Mouse (Mus musculus) embryonic facial prominence, embryonic 11.5 days (tissue): ENCODE data around the gene Hoxb7. TPM values are rescaled to one million over a fixed set of nuclear protein-coding genes. Genes with fewer than 3 reads are reported as not detected.

Experiments
- ATAC-seq: fragments of 200-750 bp; cut with Nextera tagmentation; replicated peaks from 2 replicates; pipeline ENCODE4 v1.8.0; 2017; ENCODE audit warnings: low read depth; ENCODE audit not compliant: insufficient number of reproducible peaks, low FRiP score, low TSS enrichment
- DNase-seq: peaks from one replicate; pipeline ENCODE4 v3.0.0-alpha.2; 2015; ENCODE audit warnings: low spot score
- H3K27ac ChIP-seq: fragments of 300-500 bp; sonication (generic); replicated peaks from 2 replicates; pipeline ENCODE4 v1.5.1; 2014; ENCODE audit warnings: mild to moderate bottlenecking, low read depth, low read length, control low read depth
- H3K27me3 ChIP-seq: fragments of 300-500 bp; sonication (generic); 2 replicates; pipeline ENCODE4 v1.6.1; 2014; ENCODE audit warnings: mild to moderate bottlenecking, low read length, moderate library complexity, mixed read lengths; ENCODE audit not compliant: control insufficient read depth, insufficient read depth
- H3K36me3 ChIP-seq: fragments of 300-500 bp; sonication (generic); replicated peaks from 2 replicates; pipeline ENCODE4 v1.6.1; 2014; ENCODE audit warnings: low read depth, mild to moderate bottlenecking, low read length, moderate library complexity, mixed read lengths; ENCODE audit not compliant: control insufficient read depth, insufficient read depth
- H3K4me1 ChIP-seq: fragments of 300-500 bp; sonication (generic); 2 replicates; pipeline ENCODE4 v1.6.1; 2014; ENCODE audit warnings: low read length, mixed read lengths; ENCODE audit not compliant: control insufficient read depth, insufficient read depth
- H3K4me2 ChIP-seq: fragments of 300-500 bp; sonication (generic); 2 replicates; pipeline ENCODE4 v1.6.1; 2014; ENCODE audit warnings: low read depth, mild to moderate bottlenecking, control low read depth, low read length, moderate library complexity
- H3K4me3 ChIP-seq: fragments of 300-500 bp; sonication (generic); 2 replicates; pipeline ENCODE4 v1.5.1; 2014; ENCODE audit warnings: low read depth, low read length, control low read depth
- H3K9ac ChIP-seq: fragments of 300-500 bp; sonication (generic); replicated peaks from 2 replicates; pipeline ENCODE4 v1.6.1; 2014; ENCODE audit warnings: mild to moderate bottlenecking, control low read depth, low read length
- H3K9me3 ChIP-seq: fragments of 300-500 bp; sonication (generic); replicated peaks from 2 replicates; pipeline ENCODE4 v1.6.1; 2016; ENCODE audit warnings: mild to moderate bottlenecking, low read length, inconsistent platforms, mixed read lengths; ENCODE audit not compliant: control insufficient read depth
- WGBS: fragments of 180-500 bp; shearing (Covaris S2); extraction: QIAGEN DNeasy Blood & Tissue Kit; methylation state at CpG from one replicate; pipeline ENCODE4 v1.1.7; 2014; 5-methylcytosine and 5-hydroxymethylcytosine counted together
- polyA plus RNA-seq: library from polyadenylated mRNA; unstranded; fragments of >200 nt; fragmentation: Nextera tagmentation; extraction: Ambion mirVana; gene quantifications from 2 replicates; pipeline ENCODE4 v1.2.1, GENCODE M21; 2014

The Hoxb7 gene
- polyA plus RNA-seq, 1 experiment from 2014 or later: 0.15 TPM

GRCm38 (mm10) chr11:96316696-96317607 is 30.5 kb downstream of the Hoxb7 start:
- H3K27ac ChIP-seq: no peak overlapping the region
- H3K4me1 ChIP-seq: no peaks in the 10 kb centered on the region; the same call in none of the 2 replicates
- no peak overlapping the region for H3K9ac ChIP-seq
- no peak for ATAC-seq
- H3K4me2 ChIP-seq: no peak overlapping the region
- no peak overlapping the region for H3K4me3 ChIP-seq
- H3K36me3 ChIP-seq: no peaks in the 10 kb centered on the region
- H3K27me3 ChIP-seq: peaks cover 94% of the 10 kb centered on the region
- DNase-seq: no peak
- 7% methylated on average over 18 of the region's 18 CpGs for WGBS
- H3K9me3 ChIP-seq: no peaks in the 10 kb centered on the region

- Histone ChIP-seq H3K27ac (no peak within 1 kb of the TSS), H3K27me3 (peaks cover 94% of the 10 kb centered on the region), H3K4me1 (no peaks in the 10 kb centered on the region; the same call in none of the 2 replicates), H3K9me3 (no peaks in the 10 kb centered on the region), H3K36me3 (no peaks in the 10 kb centered on the region), H3K4me3 (peak within 1 kb of the TSS; percentile 31), H3K9ac (peak within 1 kb of the TSS; percentile 44; the same call in 1 of the 2 replicates), H3K4me2 (peak within 1 kb of the TSS; percentile 36)
- ATAC-seq (no peak), DNase-seq (no peak)
- 2% methylated on average over 28 of the region's 28 CpGs for WGBS
These were observed 31.4 kb downstream of the Hoxb7 start, which contains the start of gene Hoxb4 for GRCm38 (mm10) chr11:96317608-96318367. Hoxb4 (plus strand) TSS chr11:96318267.

DNA sequence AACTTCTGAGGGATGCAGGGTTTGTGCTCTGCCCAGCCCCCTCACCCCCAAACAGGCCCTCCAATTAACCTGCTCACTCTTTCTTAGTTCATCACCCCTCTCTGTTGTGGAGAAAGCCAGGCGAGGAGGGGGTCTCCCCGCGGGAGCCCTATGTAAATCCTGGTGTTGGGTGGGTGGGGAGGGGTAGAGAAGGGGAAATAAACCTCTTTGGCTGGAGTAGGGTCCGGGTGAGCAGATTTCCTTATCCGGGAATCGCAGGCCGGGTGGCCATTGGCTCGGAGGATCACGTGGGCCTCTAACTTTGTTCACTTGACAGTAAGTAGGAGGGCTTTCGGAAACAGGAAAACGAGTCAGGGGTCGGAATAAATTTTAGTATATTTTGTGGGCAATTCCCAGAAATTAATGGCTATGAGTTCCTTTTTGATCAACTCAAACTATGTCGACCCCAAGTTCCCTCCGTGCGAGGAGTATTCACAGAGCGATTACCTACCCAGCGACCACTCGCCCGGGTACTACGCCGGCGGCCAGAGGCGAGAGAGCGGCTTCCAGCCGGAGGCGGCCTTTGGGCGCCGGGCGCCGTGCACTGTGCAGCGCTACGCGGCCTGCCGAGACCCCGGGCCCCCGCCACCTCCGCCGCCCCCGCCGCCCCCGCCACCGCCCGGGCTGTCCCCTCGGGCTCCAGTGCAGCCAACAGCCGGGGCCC is 32.1 kb downstream of the Hoxb7 start:
- Histone ChIP-seq H3K9ac (peak overlapping the region; percentile 44; the same call in 1 of the 2 replicates), H3K4me2 (peak overlapping the region; percentile 36), H3K27ac (no peak overlapping the region), H3K36me3 (no peaks in the 10 kb centered on the region), H3K27me3 (peaks cover 91% of the 10 kb centered on the region), H3K9me3 (no peaks in the 10 kb centered on the region), H3K4me3 (peak overlapping the region; percentile 31), H3K4me1 (no peaks in the 10 kb centered on the region; the same call in none of the 2 replicates)
- ATAC-seq (0 out of 2 replicates have a peak, but pooled peaks have one; percentile 34), DNase-seq (peak; percentile 76)
- WGBS: under 1% methylated on average over 35 of the region's 45 CpGs

DNA sequence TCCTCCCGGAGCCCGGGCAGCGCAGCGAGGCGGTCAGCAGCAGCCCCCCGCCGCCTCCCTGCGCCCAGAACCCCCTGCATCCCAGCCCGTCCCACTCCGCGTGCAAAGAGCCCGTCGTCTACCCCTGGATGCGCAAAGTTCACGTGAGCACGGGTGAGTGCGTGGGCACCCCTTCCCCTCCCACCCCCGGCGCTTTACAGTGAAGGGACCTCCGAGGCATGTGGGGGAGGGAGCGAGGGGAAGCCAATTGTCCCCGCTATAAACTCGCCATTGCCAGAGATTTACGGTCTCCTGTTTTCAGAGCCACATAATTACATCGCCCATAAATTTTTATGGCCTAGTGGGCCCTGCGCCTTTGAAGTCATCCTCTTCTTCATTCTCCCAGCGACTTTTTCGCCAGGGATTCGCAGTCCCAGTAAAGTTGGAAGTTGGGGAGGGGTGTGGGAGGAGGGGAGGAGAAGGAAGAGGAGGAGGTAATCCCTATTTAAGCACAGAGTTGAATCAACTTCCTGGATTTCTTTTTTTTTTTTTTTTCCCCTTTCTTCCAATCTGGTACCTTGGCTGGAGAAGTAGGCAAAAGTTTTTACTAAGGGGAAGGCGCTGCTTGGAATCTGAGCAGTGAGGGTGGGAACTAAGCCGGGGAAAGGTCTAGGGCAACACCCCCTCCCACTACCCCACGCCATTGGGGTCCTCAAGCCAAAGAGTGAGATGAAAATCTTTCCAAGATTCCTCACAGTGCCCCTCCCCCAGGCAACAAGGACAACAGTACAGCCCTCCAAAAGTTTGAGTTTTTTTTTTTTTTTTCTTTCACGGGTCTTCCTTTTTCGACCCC is 32.9 kb downstream of the Hoxb7 start:
- no peak overlapping the region for H3K27ac ChIP-seq
- peaks cover 91% of the 10 kb centered on the region for H3K27me3 ChIP-seq
- H3K9me3 ChIP-seq: no peaks in the 10 kb centered on the region
- DNase-seq (no peak), ATAC-seq (no peak)
- WGBS: 0% methylated on average over 24 of the region's 34 CpGs
- peak overlapping the region; percentile 36 for H3K4me2 ChIP-seq
- H3K4me3 ChIP-seq: peak overlapping the region; percentile 31
- peak overlapping the region; percentile 44; the same call in 1 of the 2 replicates for H3K9ac ChIP-seq
- H3K36me3 ChIP-seq: no peaks in the 10 kb centered on the region
- H3K4me1 ChIP-seq: no peaks in the 10 kb centered on the region; the same call in none of the 2 replicates

- Histone ChIP-seq H3K4me3 (0 out of 2 replicates have a peak overlapping the region, but pooled peaks have one; percentile 7), H3K27ac (no peak overlapping the region), H3K9me3 (no peaks in the 10 kb centered on the region), H3K4me2 (no peak overlapping the region), H3K9ac (no peak overlapping the region), H3K36me3 (no peaks in the 10 kb centered on the region), H3K27me3 (peaks cover 88% of the 10 kb centered on the region), H3K4me1 (no peaks in the 10 kb centered on the region; the same call in 1 of the 2 replicates)
- no peak for ATAC-seq
- WGBS: under 1% methylated on average over 29 of the region's 29 CpGs
- no peak for DNase-seq
These were observed 33.5 kb downstream of the Hoxb7 start for GRCm38 (mm10) chr11:96319910-96320309.

DNA sequence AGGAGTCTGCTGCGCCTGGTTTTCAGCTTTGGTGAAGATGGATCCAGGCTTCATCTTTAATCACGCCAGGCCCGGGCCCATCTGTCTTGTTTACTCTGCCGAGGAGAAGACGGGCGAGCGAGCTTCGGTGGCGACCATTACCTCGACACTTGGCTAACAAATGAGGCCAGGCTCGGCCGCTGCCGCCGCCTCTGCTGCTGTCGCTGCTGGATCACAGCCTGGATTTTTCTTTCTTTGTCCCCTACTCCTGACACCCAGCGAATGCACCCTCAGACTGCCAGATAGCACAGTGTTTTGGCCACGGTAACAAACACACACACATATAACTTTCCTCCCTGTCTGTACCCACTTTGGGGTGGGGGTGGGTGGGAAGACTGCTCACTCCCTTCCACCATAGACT is 34.3 kb downstream of the Hoxb7 start:
- no peak overlapping the region for H3K9ac ChIP-seq
- peaks cover 88% of the 10 kb centered on the region for H3K27me3 ChIP-seq
- no peaks in the 10 kb centered on the region; the same call in 1 of the 2 replicates for H3K4me1 ChIP-seq
- no peaks in the 10 kb centered on the region for H3K36me3 ChIP-seq
- H3K4me3 ChIP-seq: no peak overlapping the region
- under 1% methylated on average over 17 of the region's 17 CpGs for WGBS
- no peaks in the 10 kb centered on the region for H3K9me3 ChIP-seq
- no peak overlapping the region for H3K27ac ChIP-seq
- ATAC-seq (no peak), DNase-seq (no peak)
- H3K4me2 ChIP-seq: no peak overlapping the region

- no peaks in the 10 kb centered on the region; the same call in 1 of the 2 replicates for H3K4me1 ChIP-seq
- H3K9me3 ChIP-seq: no peaks in the 10 kb centered on the region
- H3K36me3 ChIP-seq: no peaks in the 10 kb centered on the region
- no peak overlapping the region for H3K27ac ChIP-seq
- peaks cover 88% of the 10 kb centered on the region for H3K27me3 ChIP-seq
- WGBS: 10% methylated on average over 5 of the region's 5 CpGs
- no peak overlapping the region for H3K9ac ChIP-seq
- ATAC-seq (no peak), DNase-seq (no peak)
- H3K4me2 ChIP-seq: no peak overlapping the region
- H3K4me3 ChIP-seq: no peak overlapping the region
These were observed 35.4 kb downstream of the Hoxb7 start for GRCm38 (mm10) chr11:96321846-96322245.
